Mouse (Mus musculus) kidney, embryonic 16.5 days (tissue): Measurements from ENCODE around the gene Tspan9. TPM values are rescaled to one million over a fixed set of nuclear protein-coding genes. Genes with fewer than 3 reads are reported as not detected.

Source experiments
- ATAC-seq: fragments of 200-750 bp; cut with Nextera tagmentation; 2 replicates; pipeline ENCODE4 v1.8.0; 2017; ENCODE audit warnings: moderate TSS enrichment; ENCODE audit not compliant: low FRiP score, low TSS enrichment
- H3K27ac ChIP-seq: fragments of 300-500 bp; sonication (generic); 2 replicates; pipeline ENCODE4 v1.5.1; 2014; ENCODE audit warnings: low read length
- H3K27me3 ChIP-seq: fragments of 300-500 bp; sonication (generic); 2 replicates; pipeline ENCODE4 v1.6.1; 2014; ENCODE audit warnings: low read length, control low read depth, mixed read lengths; ENCODE audit not compliant: insufficient read depth
- H3K36me3 ChIP-seq: fragments of 300-500 bp; sonication (generic); 2 replicates; pipeline ENCODE4 v1.6.1; 2014; ENCODE audit warnings: low read length, control low read depth, mixed read lengths; ENCODE audit not compliant: insufficient read depth
- H3K4me1 ChIP-seq: fragments of 300-500 bp; sonication (generic); 2 replicates; pipeline ENCODE4 v1.6.1; 2014; ENCODE audit warnings: low read length, control low read depth, mixed read lengths; ENCODE audit not compliant: insufficient read depth
- H3K4me2 ChIP-seq: fragments of 300-500 bp; sonication (generic); replicated peaks from 2 replicates; pipeline ENCODE4 v1.6.1; 2014; ENCODE audit warnings: low read depth, low read length
- H3K4me3 ChIP-seq: fragments of 300-500 bp; sonication (generic); 2 replicates; pipeline ENCODE4 v1.5.1; 2014; ENCODE audit warnings: mild to moderate bottlenecking, low read length
- H3K9ac ChIP-seq: fragments of 300-500 bp; sonication (generic); replicated peaks from 2 replicates; pipeline ENCODE4 v1.6.1; 2014; ENCODE audit warnings: low read length
- H3K9me3 ChIP-seq: fragments of 300-500 bp; sonication (generic); 2 replicates; pipeline ENCODE4 v1.6.1; 2016; ENCODE audit warnings: low read length, control low read depth
- WGBS: fragments of 180-500 bp; shearing (Covaris S2); extraction: QIAGEN DNeasy Blood & Tissue Kit; methylation state at CpG from one replicate; pipeline ENCODE4 v1.1.7; 2014; 5-methylcytosine and 5-hydroxymethylcytosine counted together
- polyA plus RNA-seq: library from polyadenylated mRNA; unstranded; fragments of >200 nt; fragmentation: Nextera tagmentation; extraction: Ambion mirVana; gene quantifications from 2 replicates; pipeline ENCODE4 v1.2.1, GENCODE M21; 2015

Gene Tspan9
- polyA plus RNA-seq, 1 experiment from 2014 or later, result 147 TPM

- 2% methylated on average over 36 of the region's 36 CpGs for WGBS
- no peak overlapping the region for H3K27ac ChIP-seq
- no peaks in the 10 kb centered on the region for H3K9me3 ChIP-seq
- peaks cover 39% of the 10 kb centered on the region for H3K4me1 ChIP-seq
- H3K36me3 ChIP-seq, result no peaks in the 10 kb centered on the region
- H3K27me3 ChIP-seq, result peaks cover 8% of the 10 kb centered on the region; the same call in 1 of the 2 replicates
- peak overlapping the region; percentile 56 for H3K9ac ChIP-seq
- peak overlapping the region; percentile 71 for H3K4me2 ChIP-seq
- H3K4me3 ChIP-seq, result peak overlapping the region; percentile 46
- peak; percentile 57 for ATAC-seq
These were observed 108.0 kb downstream of the Tspan9 start for GRCm38 (mm10) chr6:128035250-128035929.

- WGBS, result 2% methylated on average over 79 of the region's 80 CpGs
These were observed 108.8 kb downstream of the Tspan9 start for GRCm38 (mm10) chr6:128034317-128035249.

GRCm38 (mm10) chr6:128033868-128034250, 109.5 kb downstream of the Tspan9 start:
- Histone ChIP-seq H3K27me3 (peaks cover 8% of the 10 kb centered on the region; the same call in 1 of the 2 replicates), H3K4me3 (peak overlapping the region; percentile 46), H3K4me1 (peaks cover 39% of the 10 kb centered on the region), H3K27ac (no peak overlapping the region), H3K9me3 (no peaks in the 10 kb centered on the region), H3K36me3 (no peaks in the 10 kb centered on the region), H3K9ac (peak overlapping the region; percentile 56), H3K4me2 (peak overlapping the region; percentile 71)
- WGBS, result 14% methylated on average over 4 of the region's 4 CpGs
- no peak for ATAC-seq

More at GRCm38 (mm10) chr6:128034317-128035249, 108.8 kb downstream of the Tspan9 start:
- Histone ChIP-seq H3K9me3 (no peaks in the 10 kb centered on the region), H3K4me1 (peaks cover 39% of the 10 kb centered on the region), H3K36me3 (no peaks in the 10 kb centered on the region), H3K9ac (peak overlapping the region; percentile 56), H3K27ac (peak overlapping the region; percentile 60), H3K4me2 (peak overlapping the region; percentile 71), H3K27me3 (peaks cover 8% of the 10 kb centered on the region; the same call in 1 of the 2 replicates), H3K4me3 (peak overlapping the region; percentile 46)
- peak; percentile 73 for ATAC-seq

GRCm38 (mm10) chr6:128033172-128033867, 110.1 kb downstream of the Tspan9 start:
- Histone ChIP-seq H3K27me3 (peaks cover 8% of the 10 kb centered on the region; the same call in 1 of the 2 replicates), H3K4me2 (peak overlapping the region; percentile 71), H3K9ac (peak overlapping the region; percentile 56; the same call in 1 of the 2 replicates), H3K4me3 (peak overlapping the region; percentile 46), H3K4me1 (peaks cover 37% of the 10 kb centered on the region), H3K36me3 (no peaks in the 10 kb centered on the region), H3K27ac (no peak overlapping the region), H3K9me3 (no peaks in the 10 kb centered on the region)
- no peak for ATAC-seq
- WGBS, result 54% methylated on average over 11 of the region's 11 CpGs

- WGBS, result 32% methylated on average over 16 of the region's 16 CpGs
- no peak overlapping the region for H3K4me3 ChIP-seq
- peaks cover 36% of the 10 kb centered on the region for H3K4me1 ChIP-seq
- peak overlapping the region; percentile 71; the same call in 1 of the 2 replicates for H3K4me2 ChIP-seq
- H3K9me3 ChIP-seq, result no peaks in the 10 kb centered on the region
- ATAC-seq, result no peak
- H3K27ac ChIP-seq, result no peak overlapping the region
- peaks cover 8% of the 10 kb centered on the region; the same call in 1 of the 2 replicates for H3K27me3 ChIP-seq
- H3K9ac ChIP-seq, result no peak overlapping the region
- H3K36me3 ChIP-seq, result no peaks in the 10 kb centered on the region
These were observed 110.9 kb downstream of the Tspan9 start for GRCm38 (mm10) chr6:128032252-128033171.

- H3K9me3 ChIP-seq, result no peaks in the 10 kb centered on the region
- no peak for ATAC-seq
These were observed 111.8 kb downstream of the Tspan9 start for GRCm38 (mm10) chr6:128031584-128031983.

GRCm38 (mm10) chr6:128031096-128031495, 112.3 kb downstream of the Tspan9 start:
- Histone ChIP-seq H3K4me1 (peaks cover 30% of the 10 kb centered on the region), H3K9me3 (no peaks in the 10 kb centered on the region), H3K36me3 (no peaks in the 10 kb centered on the region), H3K4me2 (no peak overlapping the region), H3K27me3 (peaks cover 8% of the 10 kb centered on the region; the same call in 1 of the 2 replicates), H3K4me3 (no peak overlapping the region), H3K9ac (no peak overlapping the region), H3K27ac (no peak overlapping the region)
- ATAC-seq, result no peak
- 73% methylated on average over 4 of the region's 4 CpGs for WGBS

More at GRCm38 (mm10) chr6:128031584-128031983, 111.8 kb downstream of the Tspan9 start:
- Histone ChIP-seq H3K36me3 (no peaks in the 10 kb centered on the region), H3K27me3 (peaks cover 8% of the 10 kb centered on the region; the same call in 1 of the 2 replicates), H3K27ac (no peak overlapping the region), H3K9ac (no peak overlapping the region), H3K4me2 (no peak overlapping the region), H3K4me3 (no peak overlapping the region), H3K4me1 (peaks cover 35% of the 10 kb centered on the region)
- WGBS, result 70% methylated on average over 2 of the region's 2 CpGs

- Histone ChIP-seq H3K9me3 (no peaks in the 10 kb centered on the region), H3K4me2 (no peak overlapping the region), H3K27me3 (peaks cover 8% of the 10 kb centered on the region; the same call in 1 of the 2 replicates), H3K4me1 (peaks cover 24% of the 10 kb centered on the region), H3K9ac (no peak overlapping the region), H3K4me3 (no peak overlapping the region), H3K27ac (no peak overlapping the region), H3K36me3 (no peaks in the 10 kb centered on the region)
- ATAC-seq, result no peak
- WGBS, result 82% methylated on average over 6 of the region's 6 CpGs
These were observed 112.9 kb downstream of the Tspan9 start for GRCm38 (mm10) chr6:128030475-128030874.
